Mouse (Mus musculus): ENCODE data around the gene Gm16405. TPM values are rescaled to one million over a fixed set of nuclear protein-coding genes. Genes with fewer than 3 reads are reported as not detected.
"Not testable (repeated sequence)": the region's sequence is repeated elsewhere in the genome, so short reads cannot be mapped to it uniquely, and the experiment has no call there.

Gene Gm16405
- total RNA-seq (2021): not detected
- long read RNA-seq, experiment 1: 0 reads
- long read RNA-seq, experiment 2: 0 reads

GRCm38 (mm10) chrX:54530908-54531307, at the start of gene Gm16405:
Gene Gm16405, plus strand, starts transcription at chrX:54531208.
- DNase-seq (ENCODE audit: low spot score in 2 of 2): not testable (repeated sequence)

Other genes starting within 250 kb of the Gm16405 start
- gene Gm16430, start 91.0 kb downstream of the Gm16405 start, total RNA-seq (2021): not detected

Measured in adrenal gland, postnatal 4 days (tissue).